Comparison of ENCODE assay signal across 8 mouse cellular contexts in the genomic region with DNA sequence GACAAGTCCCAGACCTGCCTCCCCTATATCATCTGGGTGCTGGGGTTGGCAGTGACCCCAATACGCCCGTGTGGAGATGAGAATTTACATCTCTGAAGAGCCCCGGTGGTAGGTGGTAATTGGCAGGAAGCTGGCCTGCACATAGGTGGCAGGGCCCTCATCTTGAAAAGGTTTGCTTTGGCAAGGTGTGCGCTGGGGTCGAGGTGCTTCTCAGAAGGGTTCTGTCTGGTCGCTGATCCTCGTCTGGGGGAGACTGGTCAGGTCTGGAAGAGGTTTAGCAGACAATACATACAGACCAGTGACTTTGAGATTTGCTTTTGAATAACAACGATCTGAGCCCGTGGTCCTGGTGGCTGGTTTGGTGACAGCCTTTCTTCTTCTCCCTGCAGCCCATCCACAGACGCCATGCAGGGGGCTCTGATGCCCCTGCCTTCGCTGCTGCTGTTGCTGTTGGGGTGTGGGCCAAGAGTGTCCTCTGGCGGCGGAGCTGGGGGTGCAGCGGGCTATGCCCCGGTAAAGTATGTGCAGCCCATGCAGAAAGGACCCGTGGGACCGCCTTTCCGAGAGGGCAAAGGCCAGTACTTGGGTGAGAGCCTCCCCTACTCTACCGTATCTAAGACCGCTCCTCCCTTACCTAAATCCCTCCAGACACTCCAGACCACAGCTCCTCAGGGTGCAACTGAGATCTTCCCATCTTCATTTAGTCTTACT. TPM values are rescaled to one million over a fixed set of nuclear protein-coding genes. Genes with fewer than 3 reads are reported as not detected.
A peak's percentile ranks its signal among the peaks of the same experiment; 100 is the strongest.
DNase-seq lines count a peak whose midpoint lies in the region; ATAC-seq and TF ChIP-seq lines count a peak whose summit lies in the region.

No protein-coding gene starts in this region.

- H3K36me3 ChIP-seq in E14TG2a.4 (ENCODE audit: insufficient read depth, low read length): peaks cover 2% of the 10 kb centered on the region; the same call in 1 of the 2 replicates
- no peaks in the 10 kb centered on the region for H3K36me3 ChIP-seq in forebrain, embryonic 12.5 days (replicated peaks)
- no peaks in the 10 kb centered on the region for H3K36me3 ChIP-seq in midbrain, embryonic 16.5 days (ENCODE audit: control insufficient read depth, insufficient read depth, low read length)

- H3K4me1 ChIP-seq in E14TG2a.4 (replicated peaks; ENCODE audit: low read depth, low read length): peaks cover 35% of the 10 kb centered on the region
- H3K4me1 ChIP-seq in forebrain, embryonic 12.5 days: peaks cover 8% of the 10 kb centered on the region
- no peaks in the 10 kb centered on the region for H3K4me1 ChIP-seq in midbrain, embryonic 16.5 days (ENCODE audit: control insufficient read depth, insufficient read depth, low read length)

- intact Hi-C loops in gastrocnemius, postnatal 14 days (cut with DNase I; ENCODE audit: low total_unique reads): no loop called here

- peak; percentile 64 for ATAC-seq in forebrain, embryonic 12.5 days (ENCODE audit: low FRiP score)
- ATAC-seq in midbrain, embryonic 16.5 days: peak; percentile 62

- peak; percentile 49 for DNase-seq in gastrocnemius, postnatal 14 days
- no peak for DNase-seq in gastrocnemius, adult 8-10 months (ENCODE audit: low spot score in 2 of 2)
- DNase-seq in kidney, postnatal 14 days: peak; percentile 46
- DNase-seq in adrenal gland, postnatal 10 days: no peak
- no peak for DNase-seq in right cerebral cortex, postnatal 36 days (ENCODE audit: low spot score in 2 of 2)

- no peaks in the 10 kb centered on the region for H3K9me3 ChIP-seq in E14TG2a.4 (ENCODE audit: low read length)
- peaks cover 4% of the 10 kb centered on the region for H3K9me3 ChIP-seq in forebrain, embryonic 12.5 days
- H3K9me3 ChIP-seq in midbrain, embryonic 16.5 days (replicated peaks; ENCODE audit: control insufficient read depth, low read length, poor library complexity, severe bottlenecking): no peaks in the 10 kb centered on the region

- no peak overlapping the region for H3K27ac ChIP-seq in forebrain, embryonic 12.5 days
- no peak overlapping the region for H3K27ac ChIP-seq in midbrain, embryonic 16.5 days (ENCODE audit: low read length)

- peak overlapping the region; percentile 71 for H3K4me3 ChIP-seq in E14TG2a.4 (replicated peaks; ENCODE audit: low read length)
- peak overlapping the region; percentile 25 for H3K4me3 ChIP-seq in forebrain, embryonic 12.5 days (replicated peaks)
- peak overlapping the region; percentile 33 for H3K4me3 ChIP-seq in midbrain, embryonic 16.5 days (ENCODE audit: low read depth, low read length)

- WGBS in forebrain, embryonic 12.5 days: 14% methylated on average over 20 of the region's 20 CpGs
- WGBS in midbrain, embryonic 16.5 days: 15% methylated on average over 20 of the region's 20 CpGs

- H3K4me2 ChIP-seq in forebrain, embryonic 12.5 days: peak overlapping the region; percentile 46
- H3K4me2 ChIP-seq in midbrain, embryonic 16.5 days (ENCODE audit: low read length): peak overlapping the region; percentile 52

- no peak for TF ChIP-seq CTCF in E14TG2a.4 (conservative IDR thresholded peaks at IDR 0.05; ENCODE audit: low read length)

- H3K9ac ChIP-seq in forebrain, embryonic 12.5 days: no peak overlapping the region; the same call in 1 of the 2 replicates
- peak overlapping the region; percentile 60 for H3K9ac ChIP-seq in midbrain, embryonic 16.5 days (ENCODE audit: low read depth, low read length)

- peaks cover 18% of the 10 kb centered on the region for H3K27me3 ChIP-seq in E14TG2a.4 (ENCODE audit: insufficient read depth, low read length)
- peaks cover 12% of the 10 kb centered on the region for H3K27me3 ChIP-seq in forebrain, embryonic 12.5 days
- H3K27me3 ChIP-seq in midbrain, embryonic 16.5 days (ENCODE audit: control insufficient read depth, insufficient read depth, low read depth, low read length): no peaks in the 10 kb centered on the region

RNA-seq across cellular contexts. Expression of a gene that starts 12.1 kb away (rescaled TPM):
- 10 to 100 TPM in 1 of 2 experiments, 1 to 10 TPM in 1; 9.8 to 11.5 TPM for total RNA-seq in gastrocnemius, postnatal 14 days (2021)
- 1 to 10 TPM; 8.1 to 9.5 (median 9.0) TPM for total RNA-seq in gastrocnemius, adult 8-10 months (2022)
- polyA plus RNA-seq in forebrain, embryonic 12.5 days (2016; fragmentation: Nextera tagmentation; extraction: Ambion mirVana): 68.5 and 72.4 TPM in 2 replicates
- 83.9 and 87.5 TPM in 2 replicates for polyA plus RNA-seq in midbrain, embryonic 16.5 days (2015; fragmentation: Nextera tagmentation; extraction: Ambion mirVana)
- total RNA-seq in adrenal gland, postnatal 10 days (2021): 10 to 100 TPM; 34.0 to 34.9 TPM

RNA-seq across cellular contexts. Expression of a gene that starts 16.1 kb away (rescaled TPM):
- total RNA-seq in gastrocnemius, postnatal 14 days (2021): 1 to 10 TPM in 1 of 2 experiments, under 1 TPM in 1; 0.74 to 1.1 TPM
- under 1 TPM in 3 of 4 experiments, not detected in 1; 0.17 to 0.87 (median 0.40) TPM for total RNA-seq in gastrocnemius, adult 8-10 months (2022)
- polyA plus RNA-seq in forebrain, embryonic 12.5 days (2016; fragmentation: Nextera tagmentation; extraction: Ambion mirVana): 7.7 and 10.8 TPM in 2 replicates
- 15.3 and 17.3 TPM in 2 replicates for polyA plus RNA-seq in midbrain, embryonic 16.5 days (2015; fragmentation: Nextera tagmentation; extraction: Ambion mirVana)
- 1 to 10 TPM in 1 of 2 experiments, under 1 TPM in 1; 0.57 to 2.8 TPM for total RNA-seq in adrenal gland, postnatal 10 days (2021)

RNA-seq across cellular contexts. Expression of a gene that starts 22.8 kb away (rescaled TPM):
- 1 to 10 TPM; 4.7 to 5.6 TPM for total RNA-seq in gastrocnemius, postnatal 14 days (2021)
- total RNA-seq in gastrocnemius, adult 8-10 months (2022): 1 to 10 TPM in 2 of 4 experiments, under 1 TPM in 2; 0.46 to 1.6 (median 1.1) TPM
- 16.0 and 22.6 TPM in 2 replicates for polyA plus RNA-seq in forebrain, embryonic 12.5 days (2016; fragmentation: Nextera tagmentation; extraction: Ambion mirVana)
- 2.2 and 2.5 TPM in 2 replicates for polyA plus RNA-seq in midbrain, embryonic 16.5 days (2015; fragmentation: Nextera tagmentation; extraction: Ambion mirVana)
- 1 to 10 TPM; 5.5 to 5.6 TPM for total RNA-seq in adrenal gland, postnatal 10 days (2021)

RNA-seq across cellular contexts. Expression of a gene that starts 47.2 kb away (rescaled TPM):
- total RNA-seq in gastrocnemius, postnatal 14 days (2021): 10 to 100 TPM; 22.2 to 24.3 TPM
- total RNA-seq in gastrocnemius, adult 8-10 months (2022): 10 to 100 TPM; 19.7 to 23.2 (median 22.3) TPM
- polyA plus RNA-seq in forebrain, embryonic 12.5 days (2016; fragmentation: Nextera tagmentation; extraction: Ambion mirVana): 104 and 108 TPM in 2 replicates
- polyA plus RNA-seq in midbrain, embryonic 16.5 days (2015; fragmentation: Nextera tagmentation; extraction: Ambion mirVana): 193 and 198 TPM in 2 replicates
- total RNA-seq in adrenal gland, postnatal 10 days (2021): 10 to 100 TPM; 73.1 to 74.8 TPM

RNA-seq across cellular contexts. Expression of a gene that starts 53.2 kb away (rescaled TPM):
- total RNA-seq in gastrocnemius, postnatal 14 days (2021): 100 to 1,000 TPM; 165 to 201 TPM
- 100 to 1,000 TPM; 138 to 195 (median 173) TPM for total RNA-seq in gastrocnemius, adult 8-10 months (2022)
- 104 and 105 TPM in 2 replicates for polyA plus RNA-seq in forebrain, embryonic 12.5 days (2016; fragmentation: Nextera tagmentation; extraction: Ambion mirVana)
- 66.1 and 68.2 TPM in 2 replicates for polyA plus RNA-seq in midbrain, embryonic 16.5 days (2015; fragmentation: Nextera tagmentation; extraction: Ambion mirVana)
- total RNA-seq in adrenal gland, postnatal 10 days (2021): 10 to 100 TPM; 60.4 to 72.7 TPM

Comparison
In these comparisons a context has a peak if more than half of its experiments do, and no peak if none do; other contexts are left out.
1. DNase-seq: peak in gastrocnemius, postnatal 14 days (single experiment) and kidney, postnatal 14 days (single experiment); none in gastrocnemius, adult 8-10 months (0 of 2), adrenal gland, postnatal 10 days (single experiment) and right cerebral cortex, postnatal 36 days (0 of 2).
2. Peak in every context shown above with its lines, with median percentiles within 50 percentile points of each other: H3K4me3 ChIP-seq.